Mouse (Mus musculus): ENCODE measurements at regions not wholly inside any gene's neighbourhood (a gene's known extent, or its start where the extent isn't known, plus 50 kb on each side); places are given as distances from the start of the nearest gene placed in this dataset.

GRCm38 (mm10) chr13:29016145-29016651 lies 62.7 kb upstream of the Sox4 start:
- peak; percentile 9 for DNase-seq

DNA sequence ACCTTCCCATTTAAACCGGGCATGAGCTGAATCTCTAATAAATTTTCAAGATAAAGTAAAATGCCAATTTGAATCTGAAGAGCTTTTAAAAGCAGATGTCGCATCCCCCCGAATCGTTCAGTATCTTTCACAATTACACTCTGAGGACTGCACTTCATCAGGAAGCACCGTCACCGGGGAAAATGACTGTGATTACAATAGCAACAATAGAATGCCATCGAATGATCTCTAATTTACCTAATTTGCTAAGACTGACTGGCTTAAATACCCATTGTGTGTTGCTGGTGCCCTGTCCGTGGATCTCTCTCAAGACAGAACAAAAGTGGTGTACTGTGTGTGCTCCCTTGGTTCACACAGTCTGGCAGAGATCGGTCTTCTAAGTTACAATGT lies 62.1 kb upstream of the Sox4 start:
- no peak for DNase-seq

DNA sequence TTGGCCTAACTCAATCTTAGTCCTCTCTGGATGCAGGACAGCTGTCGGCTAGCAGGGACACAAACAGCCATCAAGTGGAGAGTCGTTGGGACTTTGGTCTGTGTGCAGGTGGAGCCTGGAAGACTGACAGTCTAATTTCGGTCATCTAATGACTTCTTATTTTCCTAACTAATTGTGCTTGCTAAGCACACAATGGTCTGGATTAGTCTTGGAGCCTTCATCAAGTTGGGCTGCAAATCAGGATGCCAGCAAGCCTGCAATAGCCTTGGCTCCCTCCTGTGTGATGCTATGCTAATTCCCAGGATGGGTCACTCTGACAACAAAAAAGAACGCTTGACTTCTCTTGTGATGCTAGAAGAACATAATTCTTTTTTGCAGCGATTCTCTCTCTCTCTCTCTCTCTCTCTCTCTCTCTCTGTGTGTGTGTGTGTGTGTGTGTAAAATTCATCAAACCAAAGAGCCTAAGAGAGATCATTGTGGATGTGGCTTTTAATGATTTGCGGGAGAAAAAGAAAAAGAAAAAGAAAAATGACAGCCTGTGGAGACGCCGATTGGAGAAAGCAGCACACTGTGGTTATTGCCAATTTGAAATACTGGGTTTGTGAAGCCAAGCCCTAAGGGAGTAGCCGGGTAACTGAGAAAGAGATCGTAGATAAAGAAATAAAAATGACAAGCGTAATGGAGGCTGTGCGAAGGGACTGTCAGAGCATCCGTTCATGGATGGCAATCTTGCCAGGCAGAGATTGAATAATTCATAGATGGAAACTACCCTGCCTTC lies 61.5 kb upstream of the Sox4 start:
- DNase-seq = no peak

GRCm38 (mm10) chr13:29014066-29014826 lies 60.7 kb upstream of the Sox4 start:
- no peak for DNase-seq

DNA sequence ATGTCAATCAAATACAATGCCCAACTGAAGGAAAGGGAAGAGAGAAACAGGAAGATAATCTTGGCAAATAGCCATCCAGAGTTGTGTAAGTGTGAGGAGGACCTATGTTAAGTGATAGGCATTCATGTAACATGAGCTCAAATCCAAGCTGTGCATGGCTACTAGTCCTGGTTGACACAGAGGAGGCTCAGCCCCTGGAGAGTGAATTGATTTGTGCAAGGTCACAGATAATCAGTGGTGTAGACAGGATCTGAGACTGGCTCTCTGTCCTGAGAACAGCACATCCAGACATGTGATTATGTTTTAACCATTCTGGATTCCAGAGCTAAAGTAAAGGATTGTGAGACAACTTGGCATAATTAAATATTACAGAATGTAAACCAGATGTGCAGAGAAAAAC lies 53.0 kb upstream of the Sox4 start:
- DNase-seq = no peak
